Mouse (Mus musculus): ENCODE data around the gene Cd36.

GRCm38 (mm10) chr5:17748293-17748692, 140.3 kb downstream of the Cd36 start:
- TF ChIP-seq CTCF (IDR thresholded peaks at IDR 0.05; ENCODE audit: extremely low read depth, insufficient read depth, insufficient read length, insufficient replicate concordance) (no peak), POLR2A (IDR thresholded peaks at IDR 0.05; ENCODE audit: low read depth, low read length) (no peak)

Data from spleen, adult 2 months (tissue).